Mouse (Mus musculus) lung, embryonic 14.5 days (tissue): ENCODE measurements at regions not wholly inside any gene's neighbourhood (a gene's known extent, or its start where the extent isn't known, plus 50 kb on each side); places are given as distances from the start of the nearest gene placed in this dataset.

ENCODE experiments used
- ATAC-seq: fragments of 200-750 bp; cut with Nextera tagmentation; 2 replicates; pipeline ENCODE4 v1.8.0; 2017; ENCODE audit warnings: mild to moderate bottlenecking, moderate TSS enrichment, moderate library complexity; ENCODE audit not compliant: insufficient read depth
- DNase-seq: peaks from one replicate; pipeline ENCODE4 v3.0.0-alpha.2; 2015
- H3K27ac ChIP-seq: fragments of 300-500 bp; sonication (generic); 2 replicates; pipeline ENCODE4 v1.5.1; 2014; ENCODE audit warnings: low read depth, mild to moderate bottlenecking, moderate library complexity
- H3K27me3 ChIP-seq: fragments of 300-500 bp; sonication (generic); 2 replicates; pipeline ENCODE4 v1.6.1; 2014; ENCODE audit warnings: low read length, control low read depth; ENCODE audit not compliant: insufficient read depth
- H3K36me3 ChIP-seq: fragments of 300-500 bp; sonication (generic); 2 replicates; pipeline ENCODE4 v1.6.1; 2014; ENCODE audit warnings: control low read depth; ENCODE audit not compliant: insufficient read depth
- H3K4me1 ChIP-seq: fragments of 300-500 bp; sonication (generic); 2 replicates; pipeline ENCODE4 v1.6.1; 2014; ENCODE audit warnings: antibody characterized with exemption, control low read depth; ENCODE audit not compliant: insufficient read depth
- H3K4me2 ChIP-seq: fragments of 300-500 bp; sonication (generic); 2 replicates; pipeline ENCODE4 v1.6.1; 2014; ENCODE audit warnings: mild to moderate bottlenecking
- H3K4me3 ChIP-seq: fragments of 300-500 bp; sonication (generic); 2 replicates; pipeline ENCODE4 v1.5.1; 2014; ENCODE audit warnings: low read depth, low read length
- H3K9ac ChIP-seq: fragments of 300-500 bp; sonication (generic); 2 replicates; pipeline ENCODE4 v1.6.1; 2014
- H3K9me3 ChIP-seq: fragments of 300-500 bp; sonication (generic); 2 replicates; pipeline ENCODE4 v1.6.1; 2016; ENCODE audit warnings: low read depth, low read length, control low read depth
- CTCF ChIP-seq: IDR thresholded peaks from 2 replicates; pipeline ENCODE4 v1.5.1; 2016; ENCODE audit warnings: antibody characterized with exemption, low read depth
- WGBS: fragments of 180-500 bp; shearing (Covaris S2); extraction: QIAGEN DNeasy Blood & Tissue Kit; methylation state at CpG from one replicate; pipeline ENCODE4 v1.1.7; 2014; 5-methylcytosine and 5-hydroxymethylcytosine counted together

DNA sequence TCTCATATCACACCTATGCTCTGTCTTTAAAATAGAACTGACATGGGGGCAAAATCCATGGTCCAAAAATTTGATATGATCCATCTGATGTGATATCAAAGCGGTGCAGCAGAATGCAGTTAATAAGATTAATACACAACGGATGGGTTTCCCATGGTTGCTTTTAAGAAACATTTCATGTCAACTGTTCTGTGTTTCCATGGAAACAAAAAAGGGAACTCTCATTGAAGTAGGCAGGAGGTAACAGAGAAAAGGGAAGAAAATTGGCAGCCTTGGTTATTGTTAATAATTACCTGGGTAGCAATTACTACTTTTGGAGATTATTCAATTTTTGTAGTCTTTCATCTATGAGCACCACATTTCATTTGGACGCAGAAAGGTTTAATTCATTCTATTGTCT, 216.6 kb upstream of the Slc24a2 start:
- H3K27ac ChIP-seq, result no peak overlapping the region
- H3K4me1 ChIP-seq, result peaks cover 3% of the 10 kb centered on the region; the same call in 1 of the 2 replicates
- no peak overlapping the region for H3K4me3 ChIP-seq
- no peak overlapping the region for H3K4me2 ChIP-seq
- no peak overlapping the region for H3K9ac ChIP-seq
- DNase-seq (no peak), ATAC-seq (no peak)
- 86% methylated on average over 3 of the region's 3 CpGs for WGBS
- no peaks in the 10 kb centered on the region for H3K27me3 ChIP-seq
- H3K9me3 ChIP-seq, result no peaks in the 10 kb centered on the region
- no peaks in the 10 kb centered on the region for H3K36me3 ChIP-seq
- TF ChIP-seq CTCF, result no peak

DNA sequence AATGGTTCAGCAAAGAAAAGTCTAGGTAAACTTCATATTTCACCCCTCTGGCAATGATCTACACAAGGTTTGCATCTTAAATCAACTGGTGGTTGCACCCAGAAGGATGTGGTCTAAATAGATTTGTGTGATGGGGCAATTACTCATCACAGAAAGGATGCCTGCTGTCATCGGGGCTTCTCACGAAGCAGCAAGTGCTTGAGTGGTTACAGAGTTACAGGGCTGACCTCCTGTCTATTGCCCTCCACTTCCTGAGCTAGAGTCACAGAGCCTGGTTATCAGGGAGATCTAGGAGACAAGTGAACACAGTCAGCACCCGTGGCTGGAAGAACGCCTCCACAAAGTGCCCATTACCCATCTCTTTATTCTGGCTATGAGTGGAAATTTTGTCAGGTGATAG, 203.9 kb upstream of the Slc24a2 start:
- 40% methylated on average over 4 of the region's 4 CpGs for WGBS
- no peak for TF ChIP-seq CTCF
- no peak overlapping the region for H3K9ac ChIP-seq
- no peaks in the 10 kb centered on the region for H3K9me3 ChIP-seq
- H3K36me3 ChIP-seq, result no peaks in the 10 kb centered on the region
- DNase-seq (no peak), ATAC-seq (no peak)
- H3K4me3 ChIP-seq, result no peak overlapping the region
- no peaks in the 10 kb centered on the region for H3K27me3 ChIP-seq
- no peak overlapping the region for H3K27ac ChIP-seq
- H3K4me1 ChIP-seq, result no peaks in the 10 kb centered on the region
- H3K4me2 ChIP-seq, result no peak overlapping the region

DNA sequence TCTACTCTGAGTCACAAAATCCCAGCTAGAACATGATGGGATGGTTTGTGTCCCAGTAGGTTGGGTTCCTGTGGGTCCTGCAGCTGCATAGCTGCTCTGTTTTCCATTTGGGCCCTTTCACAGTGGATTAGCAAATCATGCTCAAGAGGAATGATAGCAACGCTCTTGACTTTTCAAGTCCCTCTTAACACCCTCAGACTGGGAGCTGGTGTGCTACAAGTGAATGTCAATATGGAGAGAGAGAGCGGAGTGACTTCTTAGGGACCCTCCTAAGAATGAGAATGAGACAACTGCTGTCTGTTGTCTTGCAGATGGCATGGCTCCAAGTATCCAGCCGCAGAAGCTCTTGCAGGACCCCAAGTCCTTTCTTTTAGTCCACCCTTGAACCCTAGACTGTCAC, 198.1 kb upstream of the Slc24a2 start:
- H3K4me2 ChIP-seq, result no peak overlapping the region
- H3K4me3 ChIP-seq, result no peak overlapping the region
- no peak overlapping the region for H3K9ac ChIP-seq
- no peak for ATAC-seq
- H3K9me3 ChIP-seq, result no peaks in the 10 kb centered on the region
- H3K36me3 ChIP-seq, result no peaks in the 10 kb centered on the region
- WGBS, result 45% methylated on average over 3 of the region's 3 CpGs
- no peak for TF ChIP-seq CTCF
- H3K27ac ChIP-seq, result no peak overlapping the region
- peak; percentile 36 for DNase-seq
- H3K4me1 ChIP-seq, result no peaks in the 10 kb centered on the region
- H3K27me3 ChIP-seq, result no peaks in the 10 kb centered on the region

DNA sequence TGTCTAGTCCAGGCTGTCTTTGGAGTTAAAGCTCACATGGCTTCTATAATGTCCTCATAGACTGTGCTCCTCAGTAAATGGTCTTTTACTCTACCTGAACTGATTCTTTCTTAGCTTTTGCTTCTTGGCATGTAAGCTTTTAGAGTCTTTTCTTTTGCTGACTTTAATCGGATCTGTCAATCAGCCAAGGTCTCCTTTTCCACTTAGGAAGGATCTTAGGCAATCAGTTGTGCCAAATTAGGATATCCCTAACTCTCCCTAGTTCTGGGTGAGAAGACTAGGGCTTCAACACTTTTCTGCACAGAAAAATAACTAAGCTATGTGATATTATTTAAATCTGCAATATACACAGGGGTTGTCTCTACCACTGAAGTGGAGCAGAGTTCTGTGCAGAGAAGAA, 193.8 kb upstream of the Slc24a2 start:
- H3K4me3 ChIP-seq, result no peak overlapping the region
- 97% methylated on average over 1 of the region's 1 CpGs for WGBS
- H3K9me3 ChIP-seq, result no peaks in the 10 kb centered on the region
- H3K4me2 ChIP-seq, result no peak overlapping the region
- no peaks in the 10 kb centered on the region for H3K36me3 ChIP-seq
- 0 out of 2 replicates have a peak, but pooled peaks cover 3% of the 10 kb centered on the region for H3K4me1 ChIP-seq
- no peak overlapping the region for H3K27ac ChIP-seq
- DNase-seq (no peak), ATAC-seq (no peak)
- H3K9ac ChIP-seq, result no peak overlapping the region
- TF ChIP-seq CTCF, result no peak
- no peaks in the 10 kb centered on the region for H3K27me3 ChIP-seq

DNA sequence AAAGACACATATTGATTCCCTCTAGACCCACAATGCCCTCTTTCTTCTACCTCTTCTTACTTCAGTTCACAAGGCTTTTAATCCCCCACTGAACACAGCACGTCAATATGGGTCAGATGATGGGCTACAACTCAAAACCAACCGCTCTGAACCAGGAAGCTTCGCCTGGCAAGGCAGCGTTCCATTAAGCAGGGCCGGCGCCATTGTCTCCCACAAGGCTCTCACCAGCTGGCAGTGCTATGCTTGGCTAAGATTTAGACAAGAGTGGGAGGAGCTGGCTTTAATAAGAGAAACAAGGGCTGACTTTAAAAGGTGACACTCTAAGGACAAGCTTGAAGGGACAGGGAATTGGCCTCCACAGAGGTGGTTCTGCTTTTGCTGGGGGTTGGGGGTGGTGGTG, 192.3 kb upstream of the Slc24a2 start:
- Histone ChIP-seq H3K9ac (no peak overlapping the region), H3K4me1 (0 out of 2 replicates have a peak, but pooled peaks cover 3% of the 10 kb centered on the region), H3K9me3 (no peaks in the 10 kb centered on the region), H3K27me3 (no peaks in the 10 kb centered on the region), H3K27ac (no peak overlapping the region), H3K4me2 (no peak overlapping the region), H3K4me3 (no peak overlapping the region), H3K36me3 (no peaks in the 10 kb centered on the region)
- no peak for TF ChIP-seq CTCF
- DNase-seq (no peak), ATAC-seq (no peak)
- WGBS, result 76% methylated on average over 6 of the region's 6 CpGs

DNA sequence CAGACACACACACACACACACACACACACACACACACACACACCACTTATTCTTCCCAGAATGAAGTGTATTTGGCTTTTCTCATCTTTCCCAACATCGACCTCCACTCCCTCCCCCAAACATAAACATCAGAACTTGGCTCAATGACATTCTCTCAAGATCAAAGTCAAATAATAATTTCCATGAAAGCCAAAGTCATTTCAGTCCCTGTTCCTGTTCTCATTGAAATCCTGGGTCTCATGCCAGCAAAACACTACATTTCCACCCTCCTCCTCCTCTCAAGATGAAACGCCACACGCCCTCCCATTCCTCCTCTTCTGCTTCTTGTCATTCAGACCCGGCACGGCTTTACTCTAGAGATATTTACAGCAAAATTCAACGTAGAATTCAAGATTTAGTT, 173.1 kb upstream of the Slc24a2 start:
- H3K27ac ChIP-seq, result peak overlapping the region; percentile 30; the same call in 1 of the 2 replicates
- H3K36me3 ChIP-seq, result no peaks in the 10 kb centered on the region
- DNase-seq, result peak; percentile 92
- H3K4me1 ChIP-seq, result peaks cover 8% of the 10 kb centered on the region; the same call in 1 of the 2 replicates
- H3K4me3 ChIP-seq, result no peak overlapping the region
- no peak overlapping the region for H3K9ac ChIP-seq
- H3K4me2 ChIP-seq, result peak overlapping the region; percentile 36
- WGBS, result 5% methylated on average over 6 of the region's 6 CpGs
- no peak for TF ChIP-seq CTCF
- H3K9me3 ChIP-seq, result no peaks in the 10 kb centered on the region
- ATAC-seq, result peak; percentile 81
- no peaks in the 10 kb centered on the region for H3K27me3 ChIP-seq

DNA sequence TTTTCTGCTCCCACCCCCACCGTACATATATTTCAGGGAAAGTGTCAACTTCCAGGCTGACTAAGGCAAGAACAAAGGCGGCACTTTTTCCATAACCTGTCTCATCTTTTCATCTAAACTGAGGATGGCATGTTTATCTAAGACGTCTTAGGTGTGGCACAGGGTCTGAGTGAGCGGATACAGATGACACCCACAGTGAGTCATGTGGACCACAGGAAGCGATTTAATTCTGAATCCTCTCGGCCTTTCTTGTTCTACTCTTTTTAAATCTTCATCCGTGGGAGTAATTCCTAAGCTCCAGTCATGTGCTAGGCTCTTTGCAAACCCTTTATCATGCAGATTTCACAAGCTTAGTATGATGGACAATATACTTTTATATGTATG, 171.9 kb upstream of the Slc24a2 start:
- H3K27ac ChIP-seq, result peak overlapping the region; percentile 65; the same call in 1 of the 2 replicates
- 0 out of 2 replicates have a peak, but pooled peaks have one; percentile 25 for ATAC-seq
- TF ChIP-seq CTCF, result no peak

More for the DNA sequence above, 171.9 kb upstream of the Slc24a2 start:
- Histone ChIP-seq H3K4me3 (no peak overlapping the region), H3K27me3 (no peaks in the 10 kb centered on the region), H3K9ac (no peak overlapping the region), H3K4me2 (peak overlapping the region; percentile 47; the same call in 1 of the 2 replicates), H3K36me3 (no peaks in the 10 kb centered on the region), H3K9me3 (no peaks in the 10 kb centered on the region), H3K4me1 (peaks cover 8% of the 10 kb centered on the region; the same call in 1 of the 2 replicates)
- WGBS, result 42% methylated on average over 7 of the region's 7 CpGs
- DNase-seq, result peak; percentile 46
